Mouse (Mus musculus) heart, postnatal 0 days (tissue): ENCODE data around the gene Rnaseh2b.

Source experiments
- CTCF ChIP-seq: IDR thresholded peaks from 2 replicates; pipeline ENCODE4 v1.5.1; 2016; ENCODE audit warnings: antibody characterized with exemption, control low read depth, low read depth
- EP300 ChIP-seq: IDR thresholded peaks from 2 replicates; pipeline ENCODE4 v1.6.1; 2016; ENCODE audit warnings: antibody characterized with exemption, low read depth

- no peak for TF ChIP-seq CTCF
- no peak for TF ChIP-seq EP300
Measured at GRCm38 (mm10) chr14:62288731-62289130, 3.7 kb upstream of the Rnaseh2b start.
